Mouse (Mus musculus) limb, embryonic 12.5 days (tissue): ENCODE results near the gene Repin1. TPM values are rescaled to one million over a fixed set of nuclear protein-coding genes. Genes with fewer than 3 reads are reported as not detected.

Experiments
- ATAC-seq: fragments of 200-750 bp; cut with Nextera tagmentation; 2 replicates; pipeline ENCODE4 v1.8.0; 2017; ENCODE audit warnings: low read depth, moderate TSS enrichment; ENCODE audit not compliant: insufficient number of reproducible peaks, insufficient read depth, low FRiP score, low TSS enrichment
- H3K27ac ChIP-seq: fragments of 300-500 bp; sonication (generic); 2 replicates; pipeline ENCODE4 v1.5.1; 2016; ENCODE audit warnings: mild to moderate bottlenecking, moderate library complexity
- H3K27me3 ChIP-seq: fragments of 300-500 bp; sonication (generic); 2 replicates; pipeline ENCODE4 v1.6.1; 2016; ENCODE audit warnings: mild to moderate bottlenecking, moderate library complexity
- H3K36me3 ChIP-seq: fragments of 300-500 bp; sonication (generic); 2 replicates; pipeline ENCODE4 v1.6.1; 2016; ENCODE audit warnings: mild to moderate bottlenecking, moderate library complexity
- H3K4me1 ChIP-seq: fragments of 300-500 bp; sonication (generic); replicated peaks from 2 replicates; pipeline ENCODE4 v1.6.1; 2016
- H3K4me2 ChIP-seq: fragments of 300-500 bp; sonication (generic); 2 replicates; pipeline ENCODE4 v1.6.1; 2016; ENCODE audit warnings: mild to moderate bottlenecking, moderate library complexity
- H3K4me3 ChIP-seq: fragments of 300-500 bp; sonication (generic); replicated peaks from 2 replicates; pipeline ENCODE4 v1.5.1; 2016; ENCODE audit warnings: mild to moderate bottlenecking
- H3K9ac ChIP-seq: fragments of 300-500 bp; sonication (generic); replicated peaks from 2 replicates; pipeline ENCODE4 v1.6.1; 2016; ENCODE audit warnings: mild to moderate bottlenecking, moderate library complexity
- H3K9me3 ChIP-seq: fragments of 300-500 bp; sonication (generic); 2 replicates; pipeline ENCODE4 v1.6.1; 2016; ENCODE audit warnings: mild to moderate bottlenecking, moderate library complexity
- WGBS: fragments of 180-500 bp; shearing (Covaris S2); methylation state at CpG from one replicate; pipeline ENCODE4 v1.1.7; 2016; 5-methylcytosine and 5-hydroxymethylcytosine counted together
- polyA plus RNA-seq: library from polyadenylated mRNA; unstranded; fragments of >200 nt; fragmentation: Nextera tagmentation; extraction: Ambion mirVana; gene quantifications from 2 replicates; pipeline ENCODE4 v1.2.1, GENCODE M21; 2016

Repin1 gene
- polyA plus RNA-seq, 1 experiment from 2014 or later, result 43.2 TPM

- Histone ChIP-seq H3K9me3 (no peaks in the 10 kb centered on the region), H3K4me1 (no peaks in the 10 kb centered on the region), H3K36me3 (no peaks in the 10 kb centered on the region), H3K4me3 (no peak overlapping the region), H3K27me3 (no peaks in the 10 kb centered on the region), H3K4me2 (no peak overlapping the region), H3K27ac (no peak overlapping the region), H3K9ac (no peak overlapping the region)
- no peak for ATAC-seq
- 63% methylated on average over 3 of the region's 3 CpGs for WGBS
Observed at GRCm38 (mm10) chr6:48581257-48581656, 12.4 kb upstream of the Repin1 start.

DNA sequence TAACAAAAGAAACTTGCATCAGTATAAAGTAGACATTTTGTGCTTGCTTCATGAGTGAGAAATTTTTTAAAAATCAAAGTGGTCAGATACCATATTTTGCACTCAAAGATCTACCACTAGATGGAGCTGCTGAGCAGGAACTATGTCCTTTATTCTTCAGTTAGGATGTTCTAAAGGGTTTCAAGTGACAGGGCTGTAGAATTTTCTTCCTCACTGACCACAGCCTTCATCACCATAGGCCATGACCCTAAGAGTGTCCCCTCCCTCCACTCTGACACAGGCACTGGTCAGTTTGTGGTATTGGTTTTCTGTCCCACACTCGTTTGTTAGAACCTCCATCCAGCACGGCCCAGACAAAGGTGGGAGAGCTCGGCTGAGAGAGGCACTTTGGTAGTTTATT, 11.6 kb upstream of the Repin1 start:
- 73% methylated on average over 3 of the region's 3 CpGs for WGBS
- no peak for ATAC-seq

GRCm38 (mm10) chr6:48589194-48589750, 4.4 kb upstream of the Repin1 start, which contains the start of gene Gm45021:
Gm45021 (plus strand) TSS chr6:48589610.
- WGBS, result 42% methylated on average over 6 of the region's 6 CpGs
- peak within 1 kb of the TSS; percentile 28; the same call in 1 of the 2 replicates for H3K9ac ChIP-seq
- no peaks in the 10 kb centered on the region for H3K9me3 ChIP-seq

More for the DNA sequence above, 11.6 kb upstream of the Repin1 start:
- H3K4me1 ChIP-seq, result no peaks in the 10 kb centered on the region
- no peaks in the 10 kb centered on the region for H3K36me3 ChIP-seq
- H3K4me3 ChIP-seq, result no peak overlapping the region
- no peak overlapping the region for H3K9ac ChIP-seq
- H3K27me3 ChIP-seq, result no peaks in the 10 kb centered on the region
- no peaks in the 10 kb centered on the region for H3K9me3 ChIP-seq
- no peak overlapping the region for H3K4me2 ChIP-seq
- H3K27ac ChIP-seq, result no peak overlapping the region

GRCm38 (mm10) chr6:48591221-48591845, 2.4 kb upstream of the Repin1 start:
- Histone ChIP-seq H3K36me3 (peaks cover 15% of the 10 kb centered on the region), H3K4me2 (no peak overlapping the region), H3K4me3 (no peak overlapping the region), H3K9ac (no peak overlapping the region), H3K27me3 (no peaks in the 10 kb centered on the region), H3K27ac (no peak overlapping the region), H3K4me1 (peaks cover 20% of the 10 kb centered on the region), H3K9me3 (peaks cover 12% of the 10 kb centered on the region)
- WGBS, result 94% methylated on average over 3 of the region's 3 CpGs
- ATAC-seq, result no peak

More at GRCm38 (mm10) chr6:48589194-48589750, 4.4 kb upstream of the Repin1 start, which contains the start of gene Gm45021:
- Histone ChIP-seq H3K4me1 (peaks cover 9% of the 10 kb centered on the region; the same call in 1 of the 2 replicates), H3K36me3 (no peaks in the 10 kb centered on the region), H3K27ac (no peak within 1 kb of the TSS), H3K4me2 (no peak within 1 kb of the TSS), H3K27me3 (no peaks in the 10 kb centered on the region), H3K4me3 (no peak within 1 kb of the TSS)
- ATAC-seq, result no peak

- H3K27me3 ChIP-seq, result no peaks in the 10 kb centered on the region
- no peak for ATAC-seq
- H3K9me3 ChIP-seq, result peaks cover 18% of the 10 kb centered on the region
- H3K4me2 ChIP-seq, result no peak overlapping the region
- no peak overlapping the region for H3K27ac ChIP-seq
- no peak overlapping the region for H3K4me3 ChIP-seq
- peaks cover 20% of the 10 kb centered on the region for H3K36me3 ChIP-seq
- H3K9ac ChIP-seq, result no peak overlapping the region
- WGBS, result 88% methylated on average over 6 of the region's 6 CpGs
- peaks cover 20% of the 10 kb centered on the region for H3K4me1 ChIP-seq
Observed at GRCm38 (mm10) chr6:48591871-48592270, 1.8 kb upstream of the Repin1 start.

DNA sequence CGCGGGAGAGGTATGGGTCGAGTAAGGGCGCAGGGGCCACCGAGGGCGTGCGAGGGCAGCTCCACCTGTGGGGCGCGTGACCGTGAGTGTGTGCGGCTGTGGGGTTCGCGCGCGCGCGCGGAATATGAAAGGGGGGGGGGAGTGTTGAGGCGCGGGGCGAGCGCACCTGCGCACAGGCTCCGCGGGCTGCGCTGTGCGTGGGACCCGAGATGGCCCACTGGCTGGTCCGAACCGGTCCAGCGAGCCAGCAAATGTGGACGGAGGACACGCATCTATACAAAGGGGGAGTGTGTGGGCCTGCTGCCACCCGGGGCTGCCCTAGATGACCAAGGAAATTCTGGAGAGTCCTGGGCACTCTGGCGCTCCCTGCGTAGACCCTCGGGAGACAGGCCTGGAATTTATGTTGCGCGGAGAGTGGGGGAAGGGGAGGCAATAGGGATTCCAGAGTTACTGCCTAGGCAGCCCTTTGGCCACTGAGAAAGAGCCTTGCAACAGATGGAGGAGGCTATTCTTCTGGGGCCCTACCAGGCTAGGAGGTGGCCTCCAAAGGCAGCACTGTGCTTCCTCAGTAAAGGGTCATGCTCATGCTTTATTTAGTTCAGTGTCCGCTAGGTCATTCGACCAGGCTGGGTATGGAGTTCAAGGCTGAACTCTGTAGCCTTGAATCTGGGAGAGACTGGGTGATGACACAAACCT, 508 bp downstream of the Repin1 start:
- Histone ChIP-seq H3K9ac (peak overlapping the region; percentile 78), H3K4me2 (peak overlapping the region; percentile 80), H3K9me3 (peaks cover 33% of the 10 kb centered on the region), H3K36me3 (peaks cover 44% of the 10 kb centered on the region), H3K4me3 (peak overlapping the region; percentile 79), H3K27ac (peak overlapping the region; percentile 86), H3K4me1 (peaks cover 19% of the 10 kb centered on the region), H3K27me3 (no peaks in the 10 kb centered on the region)
- WGBS, result 1% methylated on average over 40 of the region's 41 CpGs
- peak; percentile 76 for ATAC-seq

DNA sequence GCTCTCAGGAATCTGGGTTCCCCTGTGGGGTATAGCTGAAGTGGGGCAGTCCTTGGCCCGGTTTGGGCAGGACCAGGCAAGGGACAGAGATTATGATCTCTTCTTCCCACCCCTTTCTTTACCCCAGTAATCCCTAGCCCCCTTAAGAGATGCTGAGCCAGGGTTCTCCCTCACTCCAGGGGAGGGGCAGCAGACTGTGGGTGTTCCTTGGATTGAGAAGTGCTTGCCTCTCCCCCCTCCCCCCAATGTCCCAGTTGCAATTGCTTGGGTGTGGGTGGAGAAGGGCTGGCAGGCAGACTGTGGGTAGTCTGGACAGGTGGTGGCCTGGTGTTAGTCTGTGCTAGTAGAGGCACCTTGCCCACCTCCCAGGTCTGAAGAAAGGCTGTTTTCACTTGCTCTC, 1.6 kb downstream of the Repin1 start:
- H3K27ac ChIP-seq, result no peak overlapping the region
- peak overlapping the region; percentile 78; the same call in 1 of the 2 replicates for H3K9ac ChIP-seq
- H3K4me1 ChIP-seq, result peaks cover 17% of the 10 kb centered on the region
- peaks cover 54% of the 10 kb centered on the region for H3K36me3 ChIP-seq
- WGBS, result 47% methylated on average over 1 of the region's 1 CpGs
- H3K4me2 ChIP-seq, result peak overlapping the region; percentile 80
- no peaks in the 10 kb centered on the region for H3K27me3 ChIP-seq
- H3K9me3 ChIP-seq, result peaks cover 34% of the 10 kb centered on the region
- H3K4me3 ChIP-seq, result peak overlapping the region; percentile 79
- no peak for ATAC-seq

GRCm38 (mm10) chr6:48596545-48597232, 3.0 kb downstream of the Repin1 start:
- no peak overlapping the region for H3K27ac ChIP-seq
- peaks cover 34% of the 10 kb centered on the region for H3K9me3 ChIP-seq
- whole genome bisulfite sequencing, result 97% methylated on average over 45 of the region's 45 CpGs
- H3K9ac ChIP-seq, result no peak overlapping the region
- H3K4me3 ChIP-seq, result no peak overlapping the region
- no peak for ATAC-seq
- no peaks in the 10 kb centered on the region for H3K27me3 ChIP-seq
- H3K4me1 ChIP-seq, result peaks cover 25% of the 10 kb centered on the region
- H3K4me2 ChIP-seq, result no peak overlapping the region
- H3K36me3 ChIP-seq, result peaks cover 55% of the 10 kb centered on the region

GRCm38 (mm10) chr6:48597233-48597625, 3.5 kb downstream of the Repin1 start:
- WGBS, result 97% methylated on average over 27 of the region's 27 CpGs
- Histone ChIP-seq H3K27me3 (no peaks in the 10 kb centered on the region), H3K9ac (no peak overlapping the region), H3K9me3 (peaks cover 34% of the 10 kb centered on the region), H3K4me1 (peaks cover 25% of the 10 kb centered on the region), H3K4me2 (no peak overlapping the region), H3K4me3 (no peak overlapping the region), H3K36me3 (peaks cover 55% of the 10 kb centered on the region), H3K27ac (no peak overlapping the region)
- ATAC-seq, result no peak

GRCm38 (mm10) chr6:48600594-48600993, 6.9 kb downstream of the Repin1 start:
- WGBS, result 87% methylated on average over 1 of the region's 1 CpGs
- peaks cover 29% of the 10 kb centered on the region for H3K9me3 ChIP-seq
- 0 out of 2 replicates have a peak overlapping the region, but pooled peaks have one; percentile 79 for H3K27ac ChIP-seq
- H3K4me2 ChIP-seq, result no peak overlapping the region
- H3K9ac ChIP-seq, result no peak overlapping the region
- peaks cover 47% of the 10 kb centered on the region for H3K36me3 ChIP-seq
- no peak overlapping the region for H3K4me3 ChIP-seq
- peaks cover 15% of the 10 kb centered on the region; the same call in 1 of the 2 replicates for H3K4me1 ChIP-seq
- H3K27me3 ChIP-seq, result no peaks in the 10 kb centered on the region
- ATAC-seq, result no peak
